Mouse (Mus musculus) c-Kit-positive CD71-positive TER-119-positive erythroid progenitor cells, embryonic 14.5 days (primary cell): Measurements from ENCODE around the gene Pigv.

ENCODE experiments used
- DNase-seq: peaks from one replicate; pipeline ENCODE4 v3.0.0-alpha.2; 2013; ENCODE audit warnings: low spot score

Pigv gene

DNA sequence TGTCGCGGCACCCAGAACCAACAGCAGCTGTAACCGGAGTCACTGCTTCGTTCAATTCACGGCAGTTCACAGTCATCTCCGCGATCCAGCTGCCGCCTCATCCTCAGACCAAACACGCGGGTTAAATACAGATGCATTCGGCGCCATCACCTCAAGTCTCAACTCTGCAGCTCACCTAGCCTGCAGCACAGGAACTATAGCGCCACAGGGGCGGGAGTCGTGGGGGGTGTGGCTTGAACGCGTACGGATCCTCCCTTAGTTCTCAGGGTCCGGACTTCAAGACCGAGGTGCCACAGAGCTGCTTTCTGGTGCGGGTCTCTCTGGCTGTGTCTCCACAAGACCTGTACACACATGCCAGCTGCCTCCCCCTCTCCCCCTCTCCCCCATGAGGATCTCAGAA, 26.8 kb downstream of the Pigv start:
- DNase-seq = no peak

GRCm38 (mm10) chr4:133645195-133645594, 27.3 kb downstream of the Pigv start:
- no peak for DNase-seq

GRCm38 (mm10) chr4:133634043-133634410, 38.4 kb downstream of the Pigv start:
- DNase-seq = no peak

- peak; percentile 74 for DNase-seq
Measured at GRCm38 (mm10) chr4:133633332-133634042, 39.0 kb downstream of the Pigv start.

DNA sequence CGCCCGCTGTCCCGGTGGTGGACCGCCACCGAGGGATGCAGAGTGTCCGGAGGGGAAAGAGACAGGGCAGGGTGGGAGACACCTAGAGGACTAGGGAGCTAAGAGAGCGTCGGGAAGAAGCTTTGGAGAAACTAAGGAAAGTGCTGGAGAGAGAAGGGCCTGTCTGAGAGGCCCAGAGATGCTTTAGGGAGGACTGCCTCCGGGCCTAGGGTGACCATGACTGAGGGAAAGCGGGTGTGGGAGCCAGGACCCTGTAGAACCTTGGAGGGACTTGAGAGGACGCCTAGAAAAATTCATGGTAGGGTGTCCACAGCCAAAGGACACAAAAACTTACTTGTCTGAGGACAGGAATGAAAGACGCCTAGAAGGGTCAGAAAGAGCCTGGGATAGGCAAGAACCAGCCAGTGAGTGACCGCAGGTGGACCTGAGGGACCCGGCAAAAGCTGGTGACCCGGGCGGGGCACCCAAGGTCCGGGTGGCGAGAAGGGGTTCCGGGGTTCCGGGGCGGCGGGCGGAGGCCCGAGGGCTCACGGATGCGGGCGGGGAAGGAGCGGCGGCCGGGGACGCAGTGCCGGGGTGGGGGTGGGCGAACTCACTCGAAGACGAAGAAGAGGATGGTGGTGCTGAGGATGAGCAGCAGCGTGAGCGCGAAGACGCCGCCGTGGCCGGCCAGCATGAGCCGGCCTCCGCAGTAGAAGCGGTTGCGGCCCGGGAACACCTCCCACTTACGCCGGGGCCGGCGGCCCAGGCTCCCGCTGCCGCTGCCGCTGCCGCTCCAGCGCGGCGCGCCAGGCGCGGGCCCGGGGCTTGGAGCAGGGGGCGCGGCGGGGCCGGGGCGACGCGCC, 39.7 kb downstream of the Pigv start:
- DNase-seq = no peak

DNA sequence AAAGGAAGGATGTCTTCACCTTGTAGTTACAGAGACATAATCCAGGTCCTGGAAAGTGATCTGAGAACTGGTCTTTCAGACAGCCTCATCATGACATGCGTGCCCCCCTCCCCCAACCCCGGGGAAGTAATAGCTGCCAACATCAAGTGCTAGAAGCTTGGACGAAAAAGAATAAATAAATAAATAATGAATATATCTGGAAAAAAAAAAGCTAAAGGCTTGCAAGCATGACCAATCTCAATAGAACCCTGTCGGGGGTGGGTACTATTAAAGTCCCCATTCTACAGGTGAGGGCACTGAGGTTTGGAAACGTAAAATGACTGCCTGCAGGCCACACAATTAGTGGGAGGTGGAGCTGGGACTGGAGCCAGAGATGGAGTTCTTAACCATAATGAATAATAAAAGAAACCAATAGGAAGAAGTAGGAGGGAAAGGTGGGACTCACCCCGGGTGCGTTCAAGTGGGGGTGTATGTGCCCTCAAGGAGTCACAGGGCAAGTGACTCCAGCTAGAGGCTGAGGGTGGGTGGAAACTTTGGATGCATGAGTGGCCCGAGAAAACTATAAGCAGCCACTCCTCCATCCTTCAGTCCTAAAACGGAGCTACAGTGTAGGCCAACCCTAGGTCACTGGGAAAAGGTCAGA, 40.6 kb downstream of the Pigv start:
- DNase-seq = no peak

DNA sequence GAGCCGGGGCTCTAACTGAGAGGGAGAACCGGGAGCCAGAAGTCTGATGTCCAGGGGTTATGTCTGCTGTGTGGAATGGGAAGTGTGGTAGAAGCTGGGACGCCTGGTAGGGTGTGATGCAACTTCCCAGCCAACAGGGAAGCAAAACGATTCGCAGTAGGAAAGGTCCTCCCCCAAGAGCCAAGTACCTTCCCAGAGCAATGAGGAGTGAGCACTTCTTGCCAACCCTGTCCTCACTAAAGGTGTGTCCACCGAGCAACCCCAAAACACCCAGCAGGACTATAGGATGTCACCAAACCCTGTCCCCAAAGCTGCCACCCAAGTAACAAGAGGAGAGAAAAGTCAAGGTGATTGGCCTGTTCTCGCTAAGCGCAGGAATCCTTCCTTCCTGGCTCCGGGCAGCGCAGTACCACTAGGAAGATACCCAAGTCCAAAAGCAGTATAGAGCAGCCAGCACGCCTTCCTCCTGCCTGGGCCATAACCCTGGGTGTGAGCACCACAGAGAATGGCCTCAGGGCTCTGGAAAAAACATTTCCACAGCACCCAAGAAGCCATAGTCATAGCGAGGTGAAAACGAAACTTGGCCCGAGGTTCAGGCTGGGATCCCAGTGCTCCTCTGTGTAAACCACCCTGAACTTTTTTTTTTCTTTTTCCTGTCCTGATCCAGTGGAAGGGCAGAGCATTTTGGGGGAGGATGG, 41.2 kb downstream of the Pigv start:
- no peak for DNase-seq

- DNase-seq = no peak
Measured at GRCm38 (mm10) chr4:133630326-133630920, 42.0 kb downstream of the Pigv start.

DNA sequence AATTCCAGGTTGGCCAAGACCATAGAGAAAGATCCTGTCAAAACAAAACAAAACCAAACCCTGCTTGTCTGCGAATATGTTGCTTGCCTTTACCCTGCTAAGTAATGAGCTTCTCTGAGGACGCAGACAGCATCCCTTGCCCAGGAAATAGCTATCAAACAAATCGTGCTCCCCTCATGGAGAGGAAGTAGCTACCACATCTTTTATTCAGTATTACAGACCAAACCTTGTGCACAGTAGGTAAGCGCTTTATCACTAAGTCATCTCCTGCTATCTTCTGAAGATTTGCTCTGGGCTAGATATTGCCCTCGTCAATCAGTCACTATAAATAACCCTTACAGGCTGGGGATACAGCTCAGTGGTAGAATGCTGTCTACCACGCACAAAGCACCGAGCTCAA, 43.3 kb downstream of the Pigv start:
- no peak for DNase-seq

- DNase-seq = no peak
Measured at GRCm38 (mm10) chr4:133628517-133628916, 43.9 kb downstream of the Pigv start.

DNA sequence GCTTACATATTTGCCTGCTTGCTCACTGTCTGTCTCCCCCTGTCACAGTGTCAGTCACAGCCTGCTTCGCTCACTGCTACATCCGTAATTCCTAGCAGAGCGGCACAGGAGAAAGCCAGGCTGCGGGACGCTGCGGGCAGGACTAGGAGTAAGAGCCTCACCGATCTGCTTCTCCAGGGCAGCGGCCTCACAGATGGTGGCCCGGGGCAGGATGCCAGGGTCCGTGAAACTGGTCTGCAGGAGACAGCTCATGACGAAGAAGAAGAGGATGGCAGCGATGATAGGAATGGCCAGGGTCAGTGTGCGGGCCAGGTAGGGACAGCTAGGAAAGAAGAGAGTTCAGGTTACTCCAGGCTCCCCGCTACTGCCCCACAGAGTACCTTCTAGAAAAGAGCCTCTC, 45.4 kb downstream of the Pigv start:
- DNase-seq = no peak

DNA sequence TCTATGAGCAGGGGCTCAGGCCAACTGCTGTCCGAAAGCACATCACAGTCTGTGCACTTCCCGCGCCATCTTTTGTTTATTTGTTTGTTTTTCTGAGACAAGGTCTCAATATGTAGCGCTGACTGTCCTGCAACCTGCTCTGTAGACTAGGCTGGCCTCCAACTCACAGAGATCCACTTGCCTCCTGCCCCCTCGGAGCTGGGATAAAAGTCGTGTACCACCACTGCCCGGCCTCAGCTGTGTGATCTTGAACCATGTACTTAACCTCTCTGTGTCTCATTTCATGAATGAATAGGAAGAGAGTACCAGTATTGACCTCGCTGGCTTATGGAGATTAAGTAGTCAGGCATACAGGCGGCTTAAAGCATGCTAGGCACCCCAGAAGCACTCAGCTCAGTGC, 45.8 kb downstream of the Pigv start:
- no peak for DNase-seq

GRCm38 (mm10) chr4:133626221-133626620, 46.2 kb downstream of the Pigv start:
- DNase-seq = no peak

- DNase-seq = no peak
Measured at GRCm38 (mm10) chr4:133625621-133626071, 46.8 kb downstream of the Pigv start.

DNA sequence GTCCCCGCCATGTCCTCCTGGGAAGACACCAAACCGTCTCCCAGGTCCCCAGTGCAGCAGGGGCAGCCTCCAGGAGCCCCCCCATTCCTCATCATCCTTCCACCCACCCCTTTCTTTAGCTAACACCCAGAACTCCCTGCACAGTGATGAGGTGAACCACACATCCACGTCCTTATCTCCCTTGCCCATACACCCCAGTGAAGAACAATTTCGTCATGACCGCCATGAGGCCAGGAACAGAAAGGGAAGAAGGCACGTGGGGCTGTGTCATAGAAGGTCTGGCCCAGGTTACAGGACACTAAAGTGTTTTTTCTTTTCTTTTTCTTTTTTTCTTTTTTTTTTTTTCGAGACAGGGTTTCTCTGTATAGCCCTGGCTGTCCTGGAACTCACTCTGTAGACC, 47.6 kb downstream of the Pigv start:
- no peak for DNase-seq

- no peak for DNase-seq
Measured at GRCm38 (mm10) chr4:133622161-133622695, 50.2 kb downstream of the Pigv start.

GRCm38 (mm10) chr4:133620668-133621067, 51.8 kb downstream of the Pigv start:
- no peak for DNase-seq

DNA sequence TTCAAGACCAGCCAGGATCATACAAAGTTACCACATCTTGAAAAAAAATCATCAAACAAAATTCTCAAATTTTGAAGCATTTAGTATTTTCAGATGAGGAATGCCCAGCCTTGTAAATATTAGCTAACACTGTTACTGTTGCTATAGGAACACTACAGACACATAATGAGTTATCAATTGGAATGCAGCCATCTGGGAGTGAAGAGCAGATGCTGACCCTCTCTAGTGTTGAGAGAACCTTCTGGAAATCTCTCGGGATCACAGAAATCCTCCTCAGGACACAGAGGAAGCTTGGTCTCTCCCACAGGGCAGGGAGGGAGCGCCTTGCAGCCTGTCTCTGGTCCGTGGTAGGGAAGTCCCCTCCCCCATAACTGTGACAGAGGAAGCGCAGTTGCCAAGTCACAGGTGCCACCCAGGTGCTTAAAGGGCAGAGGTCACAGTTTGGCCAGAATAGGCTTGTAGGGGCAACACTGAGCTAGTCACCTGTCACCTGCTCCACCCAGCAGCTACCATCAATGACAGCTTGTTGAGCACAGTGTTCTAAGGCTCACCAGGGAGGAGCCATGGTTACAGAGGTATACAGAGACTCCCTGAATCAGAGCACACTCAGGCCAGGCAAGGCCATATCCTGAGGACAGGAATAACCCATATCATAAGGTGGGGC, 52.8 kb downstream of the Pigv start:
- no peak for DNase-seq

- no peak for DNase-seq
Measured at GRCm38 (mm10) chr4:133617936-133618335, 54.5 kb downstream of the Pigv start.

DNA sequence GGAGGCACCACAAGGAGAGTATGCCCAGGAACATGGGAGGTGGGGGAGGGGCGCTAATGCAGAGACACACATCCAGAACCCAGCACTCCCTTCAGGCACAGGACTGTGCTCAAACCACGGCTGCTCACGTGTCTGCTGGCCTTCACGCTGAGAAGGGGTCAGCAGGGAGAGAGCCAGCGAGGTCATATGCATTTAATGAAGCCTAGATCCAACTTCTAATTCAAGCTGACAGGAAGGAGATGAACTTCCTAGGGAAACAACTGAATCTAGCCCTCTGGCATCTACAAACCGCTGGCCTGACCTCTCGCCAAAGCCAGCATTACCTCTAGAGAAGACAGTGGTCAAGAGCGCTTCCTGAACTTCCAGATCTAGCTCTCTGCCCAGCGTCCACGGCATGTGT, 57.0 kb downstream of the Pigv start:
- no peak for DNase-seq

GRCm38 (mm10) chr4:133614274-133614761, 58.1 kb downstream of the Pigv start:
- DNase-seq = no peak
